Mouse (Mus musculus): ENCODE results near the gene Mrpl10. TPM values are rescaled to one million over a fixed set of nuclear protein-coding genes. Genes with fewer than 3 reads are reported as not detected.

Gene Mrpl10
- 86.8 and 89.4 TPM in 2 replicates for polyA plus RNA-seq (2012; rRNA removed)

DNA sequence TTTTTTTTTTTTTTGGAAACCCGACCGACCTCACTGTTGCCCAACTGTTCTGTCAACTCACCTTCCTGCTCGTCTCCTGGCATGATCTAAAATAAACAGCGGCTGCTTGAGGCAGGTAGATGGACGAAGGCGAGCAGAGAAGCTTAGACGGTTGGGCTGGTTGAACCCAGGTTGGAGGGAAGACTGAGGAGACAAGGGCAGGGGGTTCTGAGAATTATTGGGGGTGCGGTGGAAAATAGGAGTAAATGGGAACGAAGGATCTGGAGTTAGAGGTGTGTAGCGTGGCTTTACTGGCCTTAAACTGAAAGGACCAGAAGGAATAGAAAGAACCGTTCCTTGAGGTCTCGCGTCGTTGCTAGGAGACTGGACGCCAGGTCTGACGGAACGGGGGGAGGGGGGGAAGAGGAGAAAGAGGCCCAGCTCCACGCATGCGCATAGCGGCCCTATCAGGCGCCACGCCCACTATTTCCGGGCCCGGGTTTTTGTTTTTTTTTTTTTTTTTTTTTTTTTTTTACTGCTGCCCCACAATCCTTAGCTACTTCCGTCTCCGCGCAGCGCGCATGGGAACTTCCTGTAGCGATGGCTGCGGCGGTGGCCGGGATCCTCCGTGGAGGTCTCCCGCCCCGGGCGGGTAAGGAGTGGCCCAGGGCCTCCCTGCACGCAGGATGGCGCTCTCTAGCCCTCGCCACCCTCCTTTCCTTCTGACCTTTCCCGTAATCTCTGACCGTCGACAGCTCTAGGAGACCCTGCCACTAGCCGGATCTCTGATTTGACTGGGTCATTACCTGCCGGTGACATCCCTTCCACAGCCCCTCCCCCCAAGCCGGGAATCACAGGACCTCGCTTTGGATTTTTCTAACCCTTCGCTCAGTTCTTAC, at the start of gene Mrpl10, which contains the start of gene Lrrc46:
Mrpl10 (plus strand) TSS at position 539 of the 878 bp plus-strand sequence.
Lrrc46 (minus strand) TSS at position 386 of the 878 bp plus-strand sequence.
- under 1% methylated on average over 48 of the region's 48 CpGs for WGBS
- peak; percentile 96 for DNase-seq (ENCODE audit: low read depth, low spot score)

DNA sequence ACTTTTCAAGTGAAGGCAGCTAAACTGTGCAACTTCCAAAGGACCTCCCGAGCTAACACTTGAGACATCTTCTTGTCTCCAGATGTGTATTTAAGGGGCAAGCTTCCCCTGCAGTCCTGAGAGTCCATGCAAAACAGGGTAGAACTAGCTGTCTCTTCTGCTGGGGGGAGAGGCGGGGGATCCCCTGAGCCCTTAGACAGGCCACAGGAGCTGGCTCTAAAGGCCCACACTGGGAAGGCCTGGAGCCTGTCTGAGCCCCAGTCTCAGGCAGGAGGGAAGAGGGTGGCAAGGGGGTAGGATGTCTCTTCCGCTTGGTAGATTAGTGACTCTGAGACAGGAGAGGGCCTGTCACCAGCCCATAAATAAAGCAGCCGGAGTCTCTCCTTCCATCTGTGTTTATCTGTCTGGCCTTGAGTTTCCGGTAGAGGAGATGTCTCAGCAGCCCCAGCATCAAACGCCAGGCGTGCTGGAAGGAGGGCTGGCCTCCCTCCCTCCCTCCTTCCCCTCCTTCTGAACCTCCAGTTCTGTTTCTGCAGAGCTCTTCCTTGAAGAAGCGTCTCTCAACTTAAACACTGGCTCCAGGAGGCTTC, 48.5 kb upstream of the Mrpl10 start:
- DNase-seq (ENCODE audit: low read depth, low spot score), result no peak
- WGBS, result 49% methylated on average over 8 of the region's 8 CpGs

DNA sequence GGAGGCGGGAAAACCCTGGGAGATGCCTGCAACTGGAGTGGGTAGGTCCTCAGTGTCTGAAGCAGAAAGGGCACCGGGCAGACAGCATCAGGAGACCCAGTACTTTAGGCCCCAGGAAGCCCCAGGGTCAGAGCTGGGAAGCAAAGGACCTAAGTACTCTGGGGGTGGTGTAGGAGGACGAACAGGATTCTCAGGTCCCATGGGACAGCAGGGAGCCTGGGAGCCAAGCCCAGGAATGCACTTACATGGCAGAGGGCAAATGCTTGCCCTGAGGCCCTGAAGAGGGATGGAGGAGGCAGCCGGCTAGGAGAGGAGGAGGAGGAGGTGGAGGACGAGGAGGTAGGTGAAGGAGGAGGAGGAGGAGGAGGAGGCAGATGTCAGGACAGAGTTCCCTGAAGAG, 46.3 kb upstream of the Mrpl10 start:
- no peak for DNase-seq (ENCODE audit: low read depth, low spot score)
- 47% methylated on average over 5 of the region's 5 CpGs for WGBS

DNA sequence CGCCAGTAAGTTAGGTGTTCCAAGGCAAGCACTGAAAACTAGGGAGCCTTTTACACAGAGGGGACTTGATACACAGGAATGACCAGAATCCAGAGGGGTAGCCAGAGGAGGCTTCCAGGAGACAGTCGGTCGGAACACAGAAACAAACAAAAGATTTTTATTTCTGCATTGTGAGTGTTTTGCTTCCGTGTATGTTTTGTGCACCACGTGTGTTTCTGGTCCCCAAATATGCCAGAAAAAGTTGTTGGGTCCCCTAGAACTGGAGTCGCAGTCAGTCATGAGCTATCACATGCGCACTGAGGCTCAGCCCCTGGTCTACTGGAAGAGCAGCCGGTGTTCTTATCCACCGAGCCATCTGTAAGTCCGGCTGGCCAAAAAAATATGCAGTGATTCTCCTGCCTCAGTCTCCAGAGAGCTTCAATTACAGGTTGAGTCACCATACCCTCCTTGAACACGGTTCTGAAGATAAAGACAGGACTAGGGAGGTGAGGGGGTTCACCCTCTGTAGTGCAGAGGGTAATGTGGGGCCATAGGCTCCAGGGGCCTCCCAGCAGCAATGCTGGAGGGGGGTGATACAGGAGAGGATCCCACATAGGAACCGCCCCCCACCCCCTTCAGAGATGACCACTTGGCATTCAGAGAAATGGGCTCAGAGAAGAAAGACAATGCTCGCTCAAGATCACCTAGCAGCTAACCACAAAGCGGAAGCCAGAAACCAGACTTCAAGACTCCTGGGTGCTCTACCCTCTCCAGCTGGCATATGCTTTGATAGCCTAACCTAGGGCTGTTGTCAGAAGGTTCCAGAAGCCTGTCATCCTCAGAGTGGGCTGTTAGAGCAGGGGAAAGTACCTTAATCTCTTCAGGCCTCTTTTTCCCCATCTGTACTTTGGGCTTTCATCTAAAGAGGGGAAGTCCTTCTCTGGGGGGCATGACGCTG, 45.3 kb upstream of the Mrpl10 start:
- no peak for DNase-seq (ENCODE audit: low read depth, low spot score)
- 80% methylated on average over 15 of the region's 15 CpGs for WGBS

DNA sequence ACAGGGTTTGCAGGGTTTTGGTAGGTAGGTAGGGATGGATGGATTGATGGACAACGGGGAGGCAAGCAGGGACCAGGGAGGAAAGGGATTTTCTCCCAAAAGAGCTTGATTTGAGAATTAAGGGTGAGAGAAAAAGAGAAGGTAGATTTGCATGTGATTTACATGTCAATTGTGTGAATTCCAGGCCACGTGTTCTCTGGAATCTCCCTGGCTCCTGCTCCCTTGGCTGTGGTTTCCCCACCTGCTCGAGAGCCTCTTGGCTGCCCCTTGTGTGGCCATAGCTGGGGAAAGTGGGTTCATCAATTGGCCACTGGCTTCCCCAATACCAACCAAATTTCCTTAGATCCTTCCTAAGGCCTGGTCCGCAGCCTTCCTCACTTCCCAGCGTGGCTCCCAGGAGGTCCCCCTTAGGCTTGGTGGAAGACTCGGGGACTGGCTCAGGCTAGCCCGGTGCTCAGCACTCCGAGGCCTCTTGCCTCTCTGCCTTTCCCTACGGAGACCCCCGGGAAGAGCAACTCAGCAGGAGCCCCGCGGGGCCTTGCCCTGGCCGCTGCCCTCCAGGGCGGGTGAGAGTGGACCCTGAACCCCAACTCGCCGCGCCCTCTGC, 44.5 kb upstream of the Mrpl10 start:
- 30% methylated on average over 17 of the region's 17 CpGs for WGBS
- no peak for DNase-seq (ENCODE audit: low read depth, low spot score)

DNA sequence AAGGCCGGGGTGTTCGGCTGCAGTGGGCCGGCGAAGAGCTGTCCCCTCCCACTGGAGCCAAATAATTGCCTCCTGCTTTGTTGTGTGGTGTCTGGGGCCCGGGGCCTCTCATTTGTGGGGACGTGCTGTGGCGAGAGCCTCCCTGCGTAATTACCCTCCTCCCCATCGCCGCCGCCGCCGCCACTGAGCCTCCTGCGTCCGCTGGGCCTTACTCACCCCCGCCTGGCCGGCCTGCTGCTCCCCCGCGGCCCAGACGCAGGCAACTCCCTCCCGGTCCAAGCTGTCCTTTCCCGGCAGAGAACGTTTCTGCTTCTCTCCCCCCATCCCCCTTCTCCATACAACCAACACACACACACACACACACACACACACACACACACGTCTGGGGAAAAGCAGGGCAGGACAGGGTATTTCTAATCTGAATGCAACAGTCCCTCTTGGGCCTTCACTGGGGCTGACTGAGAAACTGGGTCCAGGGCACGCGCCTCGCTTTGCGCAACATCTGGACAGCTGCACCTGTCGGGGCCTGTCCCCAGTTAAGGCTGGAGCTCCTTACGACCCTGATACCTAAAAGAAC, 43.9 kb upstream of the Mrpl10 start:
- no peak for DNase-seq (ENCODE audit: low read depth, low spot score)
- WGBS, result 12% methylated on average over 30 of the region's 30 CpGs

DNA sequence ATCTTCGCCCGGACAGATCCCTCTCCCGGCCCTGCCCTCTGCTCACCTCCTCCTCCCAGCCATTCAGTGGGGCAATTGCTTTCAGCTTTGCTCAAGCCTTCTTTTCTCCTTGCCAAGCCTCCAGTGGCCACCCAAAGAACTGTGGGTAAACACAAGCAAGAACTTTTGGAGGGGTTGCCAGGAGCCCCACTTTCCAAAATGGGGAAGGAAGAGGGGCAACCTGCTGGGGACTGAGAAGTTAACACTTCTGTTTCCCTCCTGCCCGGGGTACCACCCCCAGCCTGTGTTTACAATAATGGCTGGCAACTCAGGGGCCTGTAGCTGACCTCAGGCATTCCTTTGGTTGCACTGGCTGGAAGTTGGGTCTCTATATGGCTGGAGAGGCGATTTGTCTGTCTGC, 38.2 kb upstream of the Mrpl10 start:
- WGBS, result 44% methylated on average over 5 of the region's 5 CpGs
- no peak for DNase-seq (ENCODE audit: low read depth, low spot score)

DNA sequence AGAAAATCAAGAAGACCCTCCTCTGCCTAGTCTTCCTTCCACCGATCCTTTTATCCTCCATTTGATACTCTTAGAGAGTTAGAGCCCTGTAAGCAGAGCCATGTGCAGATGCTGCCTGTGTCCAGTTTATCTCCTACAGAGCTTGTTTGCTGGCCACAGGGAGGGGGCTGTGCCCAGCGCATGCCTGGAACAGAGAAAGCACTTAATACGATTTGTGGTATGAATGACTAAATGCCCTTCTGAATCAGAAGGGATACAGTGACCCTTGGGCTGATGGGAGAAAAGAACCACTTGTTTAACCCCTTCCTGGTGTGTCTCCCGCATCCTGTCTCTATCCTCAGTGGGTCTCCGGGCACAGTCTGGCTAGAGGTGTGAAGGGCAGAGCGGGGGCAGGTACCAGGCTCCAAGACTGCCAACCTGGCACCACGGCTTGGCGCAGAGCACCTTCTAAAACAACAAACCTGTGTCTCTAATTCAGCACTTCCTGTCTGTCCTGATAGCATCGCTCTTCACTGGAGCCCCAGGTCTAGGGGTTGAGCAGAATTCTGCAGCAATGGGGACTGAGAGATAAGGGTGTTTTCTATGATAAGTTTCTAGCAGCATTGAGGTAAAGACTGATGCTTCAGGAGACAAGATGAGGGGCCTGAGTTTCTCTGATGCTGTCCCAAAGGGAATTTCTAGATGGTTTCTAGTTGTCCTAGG, 34.1 kb upstream of the Mrpl10 start:
- 60% methylated on average over 9 of the region's 9 CpGs for WGBS
- no peak for DNase-seq (ENCODE audit: low read depth, low spot score)

DNA sequence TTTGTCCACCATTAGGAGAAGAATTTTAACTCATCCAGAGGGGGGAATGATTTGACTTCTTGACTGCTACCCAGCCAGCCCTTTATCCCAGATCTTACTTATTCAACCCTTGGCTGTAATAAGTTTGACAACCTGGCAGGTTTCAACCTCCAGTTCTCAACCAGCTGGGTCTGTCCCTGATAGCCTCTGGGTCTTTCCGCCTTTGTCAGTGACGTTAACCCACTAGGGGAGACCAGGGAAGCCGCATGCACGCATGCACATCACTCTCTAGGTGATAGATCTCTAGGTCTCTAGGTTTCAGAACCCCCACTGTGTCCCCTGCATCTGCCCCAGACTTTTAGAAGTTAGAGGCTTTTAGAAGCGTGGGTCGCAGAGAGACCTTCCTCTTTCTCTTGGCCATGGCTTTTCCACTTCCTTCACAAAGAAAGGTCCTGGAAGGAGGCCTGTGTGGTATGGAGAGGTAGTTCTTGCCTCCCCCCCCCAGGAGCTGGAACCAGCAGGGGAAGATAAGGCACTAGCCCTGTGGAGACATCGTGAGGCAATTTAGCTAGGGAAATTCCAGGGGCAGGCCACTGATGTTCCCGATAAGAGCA, 32.1 kb upstream of the Mrpl10 start:
- 59% methylated on average over 8 of the region's 8 CpGs for WGBS
- DNase-seq (ENCODE audit: low read depth, low spot score), result no peak

DNA sequence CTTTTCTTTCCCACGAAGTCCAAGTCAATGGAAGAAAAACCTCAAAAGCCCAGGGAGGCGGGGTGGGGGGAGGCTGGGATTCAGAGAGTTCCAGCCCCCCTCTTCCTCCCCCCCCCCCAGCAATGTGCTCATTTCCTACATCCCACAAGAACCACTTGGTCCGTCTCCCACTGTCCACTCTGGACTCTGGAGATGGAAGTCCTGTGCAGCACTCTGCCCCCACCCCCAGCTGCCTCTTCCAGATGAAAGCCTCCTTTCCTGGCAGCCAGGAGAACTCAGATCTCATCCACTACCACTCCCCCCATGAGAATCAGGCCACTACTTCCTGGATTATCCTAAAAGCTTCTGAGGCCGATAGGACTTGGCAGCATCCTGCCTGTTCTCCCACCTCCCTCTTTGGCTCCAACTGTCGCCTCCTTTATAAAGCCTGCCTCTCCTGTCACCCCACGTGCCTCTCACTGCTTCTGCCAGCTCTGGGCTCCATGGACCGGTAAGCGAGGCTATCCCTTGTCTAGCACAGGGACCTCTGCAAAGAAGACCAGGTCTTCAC, 28.2 kb upstream of the Mrpl10 start, which contains the start of gene Sp6:
Sp6 (plus strand) TSS at position 274 of the 550 bp plus-strand sequence.
- WGBS, result 28% methylated on average over 8 of the region's 8 CpGs
- DNase-seq (ENCODE audit: low read depth, low spot score), result no peak

DNA sequence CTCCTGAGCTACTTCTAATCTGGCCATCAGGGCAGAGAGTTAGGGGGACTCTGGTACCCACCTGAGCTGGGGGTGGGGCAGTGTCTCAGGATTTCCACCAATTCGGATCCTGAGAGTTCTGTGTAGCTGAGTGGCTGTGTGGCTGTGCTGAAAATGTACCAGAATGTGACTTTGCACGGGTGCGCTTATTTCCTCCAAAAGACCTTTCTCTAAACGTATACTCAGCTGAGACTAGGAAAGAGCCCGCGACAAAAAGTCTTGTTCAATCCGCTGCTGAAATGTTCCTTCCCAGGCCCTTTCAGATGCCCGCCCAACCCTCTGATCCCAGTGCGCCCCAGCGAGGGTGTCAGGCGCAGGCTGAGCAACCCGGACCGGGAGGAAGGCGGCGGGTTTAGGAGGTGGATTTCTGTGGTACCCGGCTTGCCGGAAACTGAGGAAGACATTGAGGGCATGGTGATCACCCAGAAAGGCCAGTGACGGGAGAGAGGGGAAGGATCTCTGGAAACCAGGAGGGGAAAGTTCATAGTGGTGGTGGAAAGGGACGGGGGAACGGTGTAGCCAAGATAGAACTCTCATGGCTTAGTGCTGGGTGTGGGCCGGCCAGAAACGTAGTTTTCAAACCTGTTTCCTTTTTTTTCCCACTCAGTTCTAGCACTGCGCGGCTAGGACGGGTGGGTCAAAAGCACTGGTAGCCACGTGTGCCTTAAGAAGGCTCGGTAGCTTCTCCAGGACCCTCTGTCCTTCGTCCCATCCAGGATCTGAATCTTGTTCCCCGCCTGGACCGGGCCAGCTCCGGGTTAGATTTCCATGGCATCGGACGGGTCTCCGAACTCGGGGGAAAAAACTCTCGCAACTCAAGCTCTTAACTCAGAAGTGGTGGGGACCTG, 23.4 kb upstream of the Mrpl10 start:
- whole genome bisulfite sequencing, result 7% methylated on average over 36 of the region's 36 CpGs
- DNase-seq (ENCODE audit: low read depth, low spot score), result no peak

DNA sequence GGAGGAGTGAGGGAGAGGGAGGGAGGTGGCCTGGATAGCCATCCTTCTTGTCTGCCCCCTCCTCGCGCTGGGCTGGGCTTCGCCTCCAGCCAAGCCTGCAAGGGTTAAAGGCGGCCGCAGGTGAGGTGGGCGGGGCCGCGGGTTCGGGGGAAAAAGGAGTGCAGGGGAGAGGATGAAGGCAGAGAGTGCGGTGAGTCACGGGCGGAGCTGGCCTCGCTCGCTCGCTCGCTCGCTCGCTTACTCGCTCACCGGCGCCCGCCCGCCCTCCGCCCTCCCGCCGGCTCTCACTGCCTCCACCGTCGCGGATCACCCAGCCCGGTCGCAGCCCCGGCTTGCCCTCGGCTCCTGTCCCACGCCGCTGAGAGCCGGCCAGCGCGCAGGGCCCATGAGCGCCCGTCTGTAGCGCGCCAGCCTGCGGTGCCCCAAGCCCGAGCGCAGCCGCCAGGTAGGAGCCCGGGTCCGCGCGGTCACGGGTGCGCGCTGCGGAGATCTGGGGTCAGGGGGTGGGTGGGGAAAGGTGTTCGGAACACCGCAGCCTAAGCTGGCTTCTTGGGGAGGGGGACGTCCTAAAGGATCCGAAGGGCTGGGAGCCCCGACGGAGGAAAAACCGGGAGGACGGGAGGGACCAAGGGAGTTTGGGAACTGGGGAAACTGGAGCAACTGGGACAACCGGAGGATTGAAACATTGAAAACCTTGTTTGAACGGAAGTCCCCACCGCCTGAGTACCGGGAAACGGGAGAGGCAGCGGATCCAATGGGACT, 22.6 kb upstream of the Mrpl10 start:
- WGBS, result 3% methylated on average over 67 of the region's 68 CpGs
- no peak for DNase-seq (ENCODE audit: low read depth, low spot score)

DNA sequence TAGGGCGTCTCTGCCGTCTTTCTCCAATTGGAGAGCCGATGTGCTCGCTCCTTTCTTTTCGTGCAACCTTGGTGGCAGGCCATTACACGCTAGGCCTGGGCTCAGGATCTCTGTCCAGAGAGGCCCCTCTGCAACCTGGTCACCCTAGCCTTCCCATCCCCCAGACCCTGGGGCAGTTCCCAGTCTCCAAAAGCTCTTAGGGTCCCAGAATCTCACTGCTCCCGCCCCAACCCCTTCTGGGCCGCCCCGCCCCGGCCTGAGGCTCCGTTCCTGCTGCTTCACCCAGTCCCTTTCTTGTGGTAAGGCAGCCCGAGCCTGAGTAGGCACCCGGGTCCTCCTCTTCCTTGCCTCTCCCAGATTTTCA, 22.0 kb upstream of the Mrpl10 start:
- DNase-seq (ENCODE audit: low read depth, low spot score), result no peak
- 24% methylated on average over 13 of the region's 13 CpGs for WGBS

DNA sequence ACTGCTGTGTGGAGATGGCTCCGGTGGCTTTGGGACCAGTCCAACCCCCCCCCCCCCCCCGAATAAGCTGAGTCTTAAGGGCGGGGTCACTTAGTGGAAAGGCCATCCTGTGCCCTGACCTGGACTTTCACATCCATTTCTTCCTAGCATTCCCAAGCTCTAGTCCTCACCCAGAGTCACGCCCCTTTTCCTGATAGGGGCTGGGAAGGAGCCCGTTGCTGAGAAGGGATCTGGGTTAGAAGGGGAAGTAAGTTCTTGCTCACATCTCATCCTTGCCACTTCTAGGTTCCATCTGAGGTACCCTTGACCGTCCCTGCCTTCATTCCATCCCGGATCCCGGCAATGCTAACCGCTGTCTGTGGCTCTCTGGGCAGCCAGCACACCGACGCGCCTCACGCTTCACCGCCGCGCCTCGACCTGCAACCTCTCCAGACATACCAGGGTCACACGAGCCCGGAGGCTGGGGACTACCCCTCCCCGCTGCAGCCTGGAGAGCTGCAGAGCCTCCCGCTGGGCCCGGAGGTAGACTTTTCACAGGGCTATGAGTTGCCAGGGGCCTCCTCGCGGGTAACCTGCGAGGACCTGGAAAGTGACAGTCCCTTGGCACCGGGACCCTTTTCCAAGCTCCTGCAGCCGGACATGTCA, 20.1 kb upstream of the Mrpl10 start:
- DNase-seq (ENCODE audit: low read depth, low spot score), result no peak
- WGBS, result 1% methylated on average over 27 of the region's 27 CpGs

DNA sequence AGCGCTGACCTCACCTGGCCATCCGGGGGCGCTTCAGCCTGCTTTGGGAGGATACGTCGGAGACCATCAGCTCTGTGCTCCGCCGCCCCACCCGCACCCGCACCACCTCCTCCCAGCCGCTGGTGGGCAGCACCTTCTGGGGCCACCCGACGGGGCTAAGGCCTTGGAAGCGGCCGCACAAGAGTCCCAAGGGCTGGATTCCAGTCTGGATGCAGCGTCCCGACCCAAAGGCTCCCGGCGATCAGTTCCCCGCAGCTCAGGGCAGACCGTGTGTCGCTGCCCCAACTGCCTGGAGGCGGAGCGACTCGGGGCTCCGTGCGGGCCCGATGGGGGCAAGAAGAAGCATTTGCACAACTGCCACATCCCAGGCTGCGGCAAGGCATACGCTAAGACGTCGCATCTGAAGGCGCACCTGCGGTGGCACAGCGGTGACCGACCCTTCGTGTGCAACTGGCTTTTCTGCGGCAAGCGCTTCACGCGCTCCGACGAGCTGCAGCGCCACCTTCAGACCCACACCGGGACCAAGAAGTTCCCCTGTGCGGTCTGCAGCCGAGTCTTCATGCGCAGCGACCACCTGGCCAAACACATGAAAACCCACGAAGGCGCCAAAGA, 19.4 kb upstream of the Mrpl10 start:
- WGBS, result under 1% methylated on average over 50 of the region's 50 CpGs

DNA sequence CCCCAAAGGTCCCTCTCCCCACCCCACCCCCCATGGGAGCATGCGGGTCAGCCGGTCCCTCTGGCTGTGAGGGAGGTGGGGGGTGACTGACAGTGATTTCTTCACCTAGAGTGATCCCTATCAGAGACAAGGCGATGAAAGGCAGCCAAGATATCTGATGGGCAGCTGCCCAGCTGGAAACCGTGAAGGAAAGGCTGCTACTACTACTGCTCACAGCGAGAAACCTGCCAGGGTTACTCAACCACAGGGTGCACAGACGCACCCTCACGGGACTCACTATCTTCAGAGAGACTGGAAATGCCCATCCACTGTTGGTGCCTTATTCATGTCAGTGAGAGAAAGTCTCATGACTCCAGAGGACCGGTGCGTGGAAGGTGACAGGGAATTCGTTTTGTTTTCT, 16.4 kb upstream of the Mrpl10 start:
- DNase-seq (ENCODE audit: low read depth, low spot score), result no peak
- WGBS, result 56% methylated on average over 10 of the region's 10 CpGs

More for the DNA sequence above, 19.4 kb upstream of the Mrpl10 start:
- no peak for DNase-seq (ENCODE audit: low read depth, low spot score)
